Mouse (Mus musculus): ENCODE measurements around the gene 1700001P01Rik.

DNA sequence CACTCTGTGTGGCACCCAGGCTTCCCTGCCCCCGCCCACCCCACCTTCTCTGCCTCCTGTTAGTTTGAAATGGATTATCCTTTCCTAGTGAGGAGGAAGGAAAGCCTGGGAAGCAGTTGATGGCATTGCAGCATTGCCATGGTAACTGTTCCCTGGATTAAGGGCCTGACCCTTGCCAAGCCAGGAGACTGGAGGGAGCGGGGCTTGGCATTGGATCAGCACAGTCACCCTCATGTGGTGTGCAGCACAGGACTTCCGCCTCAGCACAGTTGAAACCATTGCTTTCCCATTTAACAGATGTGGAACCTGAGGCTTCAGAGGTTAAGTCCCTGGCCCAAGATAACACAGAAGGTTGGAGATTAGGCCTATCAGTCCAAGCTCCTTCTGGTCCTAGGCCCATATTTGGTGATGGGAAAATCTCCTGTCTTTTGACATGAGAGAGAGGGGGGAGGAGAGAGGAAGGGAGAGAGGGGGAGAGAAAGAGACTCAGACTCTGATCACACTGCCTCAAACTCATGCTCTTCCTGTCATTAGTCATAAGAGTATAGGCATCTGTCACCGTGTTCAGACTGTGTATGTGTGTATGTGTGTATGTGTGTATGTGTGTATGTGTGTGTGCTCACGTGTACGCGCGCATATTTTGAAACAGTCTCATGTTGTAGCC, 45.8 kb upstream of the 1700001P01Rik start:
- TF ChIP-seq GATA1 (IDR thresholded peaks at IDR 0.05; ENCODE audit: borderline replicate concordance, low read length): no peak
- TF ChIP-seq FLI1 (IDR thresholded peaks at IDR 0.05; ENCODE audit: low read length): no peak
